Mouse (Mus musculus): ENCODE results near the gene Gpr156.

GRCm38 (mm10) chr16:37874501-37875235, 41.6 kb upstream of the Gpr156 start:
- TF ChIP-seq CTCF (IDR thresholded peaks at IDR 0.05; ENCODE audit: insufficient read depth, low read depth, low read length) (no peak), POLR2A (IDR thresholded peaks at IDR 0.05; ENCODE audit: insufficient read depth, low read depth, low read length) (no peak)
